Mouse (Mus musculus) heart, postnatal 14 days (tissue): ENCODE data around the gene Fitm2. TPM values are rescaled to one million over a fixed set of nuclear protein-coding genes. Genes with fewer than 3 reads are reported as not detected.
A peak's percentile ranks its signal among the peaks of the same experiment; 100 is the strongest.

Experiments used
- DNase-seq, 2 experiments: peaks; one replicate each; pipeline ENCODE4 v3.0.0; 2021 to 2022
- intact Hi-C: fragments of 180-260 bp; cut with DNase I; formaldehyde crosslinking; loops from one replicate; pipeline ENCODE4 v1.15.1; 2025
- long read RNA-seq, 2 experiments: library from polyadenylated mRNA; stranded (forward); transcript quantifications; one replicate each; pipeline ENCODE4 v2.0.0; 2021
- total RNA-seq, 2 experiments: library from RNA; stranded (reverse); gene quantifications; 2 replicates each; pipeline ENCODE4 v1.2.3; 2021

Fitm2 gene
- 100 to 1,000 TPM; 145 to 152 TPM for total RNA-seq
- long read RNA-seq, experiment 1, transcript Fitm2-201 (2 exons, 3,967 nt), result major isoform, 75 of 155 reads
- long read RNA-seq, experiment 1, partial matches to known transcripts, result 6 of 155 reads
- long read RNA-seq, experiment 1, other reads (novel, unspliced or antisense), result 74 of 155 reads
- long read RNA-seq, experiment 2, transcript Fitm2-201 (2 exons, 3,967 nt), result major isoform, 61 of 155 reads
- long read RNA-seq, experiment 2, partial matches to known transcripts, result 2 of 155 reads
- long read RNA-seq, experiment 2, other reads (novel, unspliced or antisense), result 92 of 155 reads

DNA sequence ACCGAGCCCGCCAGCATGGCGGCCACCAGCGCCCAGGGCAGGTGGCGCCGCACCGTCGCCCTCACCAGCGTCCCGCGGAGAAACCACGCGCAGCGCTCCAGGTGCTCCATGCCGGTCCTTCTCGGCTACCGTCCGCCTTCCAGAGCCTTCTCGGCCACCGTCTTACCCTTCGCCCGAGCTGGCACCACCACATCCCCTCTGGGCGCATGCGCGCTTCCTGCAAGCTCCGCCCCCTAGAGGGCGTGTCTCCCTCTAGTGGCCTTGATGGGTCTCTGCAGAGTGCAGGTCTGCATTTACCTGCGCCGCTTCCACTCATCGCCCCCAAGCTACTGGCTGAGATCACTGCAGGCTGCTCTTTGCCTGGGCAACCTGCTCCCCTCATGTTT is at the start of gene Fitm2:
Gene Fitm2 (minus strand): TSS at position 164 of the 386 bp plus-strand sequence.
- intact Hi-C loops, result loop anchor here (1.0 to 2.0 kb wide), 2 partner anchors 18 to 52 kb away; no protein-coding TSS in a partner anchor
- DNase-seq, result peak; percentile 91 to 95

DNA sequence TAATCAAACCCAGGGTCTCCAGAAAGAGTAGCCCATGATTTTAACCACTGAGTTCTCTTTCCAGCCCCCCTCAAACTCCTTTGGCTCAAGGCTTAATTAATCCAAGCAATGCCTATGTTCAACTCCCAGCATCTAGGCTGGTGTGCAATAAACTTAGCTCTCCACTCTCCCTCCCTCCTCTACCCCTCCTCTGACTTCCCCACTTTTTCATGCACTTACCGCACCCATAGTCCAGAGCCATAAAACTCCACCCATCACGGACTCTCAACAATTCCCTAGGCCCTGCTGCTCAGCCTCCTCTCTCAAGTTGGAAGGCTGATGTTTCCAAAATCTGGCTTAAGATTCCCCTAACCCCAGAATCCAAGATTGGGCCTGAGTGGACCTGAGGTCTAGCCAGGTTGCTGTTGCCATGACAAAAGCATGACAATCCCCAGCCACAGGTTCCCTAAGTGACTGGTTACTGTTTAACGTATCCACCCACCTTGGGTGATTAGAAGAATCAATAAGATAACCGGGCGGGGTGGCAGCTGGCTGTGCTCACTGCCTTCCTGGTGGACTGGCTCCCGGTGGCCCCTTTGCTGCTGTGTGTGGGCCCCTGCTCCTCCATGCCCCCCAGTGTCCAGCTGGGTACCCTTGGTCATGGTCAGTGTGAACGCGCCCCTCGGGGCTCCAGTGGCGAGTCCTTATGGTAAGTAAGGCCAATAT is 34.0 kb upstream of the Fitm2 start, which contains the start of gene Hnf4a:
Gene Hnf4a (plus strand): TSS at position 509 of the 705 bp plus-strand sequence.
- no peak for DNase-seq
- intact Hi-C loops, result no loop called here

DNA sequence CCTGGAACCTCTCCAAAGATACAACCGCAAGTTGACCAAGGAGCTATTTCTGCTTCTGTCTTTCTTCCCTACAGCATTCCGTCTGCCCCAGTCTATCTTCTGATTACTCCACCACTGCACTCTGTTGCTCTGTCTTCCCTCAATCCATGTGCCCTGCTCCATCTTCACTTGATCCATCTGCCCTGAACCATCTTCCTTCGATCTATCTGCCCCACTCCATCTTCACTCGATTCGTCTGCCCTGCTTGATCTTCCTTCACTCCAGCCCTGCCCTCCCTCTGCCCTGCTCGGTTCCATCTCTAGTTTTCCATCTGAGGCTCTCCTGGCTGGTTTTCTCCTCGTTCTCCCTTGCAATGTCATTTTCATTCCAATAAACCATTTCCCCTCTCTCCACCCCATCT is 30.8 kb upstream of the Fitm2 start:
- DNase-seq, result no peak
- intact Hi-C loops, result no loop called here

DNA sequence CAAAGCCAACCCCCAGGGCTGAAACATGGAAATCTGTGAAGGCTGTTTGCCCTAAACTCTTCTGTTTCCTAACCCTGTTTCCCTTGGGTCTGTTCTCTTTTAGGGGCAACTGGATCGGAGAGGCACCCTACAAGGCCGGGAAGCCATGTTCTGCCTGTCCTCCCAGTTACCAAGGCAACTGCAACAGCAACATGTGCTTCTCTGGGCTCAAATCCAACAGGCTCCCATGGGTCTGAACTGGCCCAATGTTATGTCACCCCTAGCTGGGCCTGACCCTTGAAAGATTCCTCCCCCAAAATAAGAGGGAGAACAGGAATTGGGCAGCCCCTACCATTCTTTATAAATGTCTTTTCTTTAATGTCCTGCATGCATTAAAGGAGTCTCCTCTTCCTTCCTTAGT is 29.8 kb upstream of the Fitm2 start:
- intact Hi-C loops, result no loop called here
- DNase-seq, result peak; percentile 14 to 49

DNA sequence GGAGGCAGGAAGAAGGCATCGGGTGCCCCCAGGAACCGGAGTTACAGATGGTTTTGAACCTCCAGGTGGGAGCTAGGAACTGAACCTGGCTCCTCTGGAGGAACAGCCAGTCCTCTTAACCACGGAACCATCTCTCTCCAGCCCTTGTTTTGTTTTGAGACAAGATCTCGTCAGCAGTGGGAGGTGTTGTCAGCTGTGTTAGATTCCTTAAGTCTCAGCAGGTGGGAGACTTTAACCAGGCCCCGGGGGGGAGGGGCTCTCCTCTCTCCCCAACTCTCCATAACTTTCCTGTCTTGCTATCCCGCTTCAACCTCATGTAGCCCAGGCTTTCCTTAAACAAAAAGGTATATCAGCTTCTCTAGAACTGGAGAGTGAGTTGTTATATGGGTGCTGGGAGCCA is 22.0 kb upstream of the Fitm2 start:
- DNase-seq, result no peak
- intact Hi-C loops, result no loop called here

DNA sequence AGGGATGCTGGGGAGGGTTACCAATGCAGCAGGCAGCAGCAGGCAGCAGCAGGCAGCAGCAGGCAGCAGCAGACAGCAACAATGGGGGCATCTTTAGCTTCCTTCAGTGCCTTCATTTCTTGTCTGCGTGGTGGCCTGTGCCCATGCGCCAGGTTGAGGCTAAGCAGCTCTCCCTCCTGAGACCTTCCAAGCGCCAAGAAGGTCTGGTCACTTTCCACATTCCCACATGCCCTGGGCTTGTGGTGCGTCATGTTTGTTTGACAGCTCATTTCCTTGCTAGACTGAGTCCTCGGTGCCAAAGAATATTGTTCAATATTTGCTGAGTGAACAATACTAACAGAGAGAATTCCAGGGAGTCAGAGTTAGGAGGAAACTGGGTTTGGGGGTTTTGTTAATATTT is 21.5 kb upstream of the Fitm2 start:
- no peak for DNase-seq
- intact Hi-C loops, result no loop called here

DNA sequence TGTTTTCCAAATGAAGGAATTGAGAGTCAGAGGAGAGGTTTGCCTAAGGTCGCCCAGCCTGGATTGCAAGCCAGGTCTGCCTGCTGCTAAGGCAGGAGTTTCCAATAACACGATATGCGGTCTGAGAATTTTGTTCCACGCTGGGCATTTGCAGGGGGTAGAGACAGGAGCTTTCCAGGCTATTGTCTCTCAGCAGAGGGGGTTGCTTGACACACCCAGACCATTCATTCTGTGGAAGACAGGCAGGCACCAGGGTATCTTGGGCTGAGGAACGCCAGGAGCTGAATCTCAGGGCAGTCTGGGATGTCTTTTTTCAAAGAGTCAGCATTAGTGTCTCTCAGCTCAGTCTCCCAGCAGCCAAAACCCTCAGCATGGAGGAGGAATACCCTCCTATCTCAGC is 20.6 kb upstream of the Fitm2 start:
- intact Hi-C loops, result no loop called here
- no peak for DNase-seq

DNA sequence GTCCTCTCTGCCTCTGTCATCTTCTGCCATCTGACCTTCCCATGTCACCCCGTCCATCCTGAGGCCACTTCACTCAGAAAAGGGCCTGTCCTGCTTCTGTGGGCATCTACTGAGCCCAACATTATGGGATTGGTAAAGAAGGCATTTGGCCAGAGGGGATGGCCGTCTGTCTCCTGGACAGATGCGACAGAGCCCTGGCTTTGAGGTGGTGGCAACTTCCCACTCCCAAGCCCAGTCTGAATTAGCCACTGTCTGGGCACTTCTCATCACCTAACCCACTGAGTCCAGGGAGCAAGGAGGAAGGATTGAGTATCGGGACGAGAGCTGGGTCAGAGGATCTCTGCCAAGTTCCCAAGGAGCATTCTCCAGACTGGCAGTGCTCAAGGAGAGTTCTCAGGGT is 19.6 kb upstream of the Fitm2 start, which contains the start of gene R3hdml:
Gene R3hdml (plus strand): TSS at position 301 of the 400 bp plus-strand sequence.
- intact Hi-C loops, result no loop called here
- no peak for DNase-seq

DNA sequence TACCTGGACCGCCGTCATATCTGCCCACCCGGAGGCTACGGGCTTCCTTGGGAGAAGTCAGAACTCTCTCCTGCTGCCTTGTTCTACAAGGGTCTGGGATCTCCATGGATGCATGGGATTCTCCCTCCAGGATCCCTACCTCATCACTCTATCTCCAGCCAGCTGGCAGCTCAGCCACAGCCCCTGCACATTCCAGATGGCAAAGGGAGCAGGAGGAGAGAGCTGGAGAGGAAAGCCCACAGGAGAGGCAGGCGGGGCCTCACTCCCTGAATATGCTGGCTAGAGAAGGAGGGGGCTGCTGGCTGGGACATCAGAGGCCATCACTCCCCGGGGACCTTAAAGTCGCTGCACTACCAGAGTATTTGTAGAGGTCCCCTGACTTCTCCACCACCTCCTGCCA is 18.9 kb upstream of the Fitm2 start:
- no peak for DNase-seq
- intact Hi-C loops, result no loop called here

DNA sequence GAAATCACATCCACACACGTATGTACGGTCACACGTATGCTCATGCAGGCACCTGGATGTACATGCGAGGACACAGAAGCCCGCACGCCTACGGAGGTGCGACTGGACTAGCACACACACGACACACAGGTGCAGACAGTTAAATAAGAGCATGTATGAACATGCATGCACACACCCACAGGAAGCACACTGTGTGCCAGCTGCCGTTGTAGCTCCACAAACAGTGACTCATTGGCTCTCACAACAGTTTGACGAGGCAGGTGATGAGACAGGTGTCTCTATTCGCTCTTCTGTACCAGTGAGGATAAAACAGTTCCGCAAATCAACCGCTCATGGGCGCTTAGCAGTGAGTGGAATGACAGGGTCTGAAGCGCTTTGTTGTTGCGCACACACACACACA is 18.2 kb upstream of the Fitm2 start:
- no peak for DNase-seq
- intact Hi-C loops, result no loop called here

DNA sequence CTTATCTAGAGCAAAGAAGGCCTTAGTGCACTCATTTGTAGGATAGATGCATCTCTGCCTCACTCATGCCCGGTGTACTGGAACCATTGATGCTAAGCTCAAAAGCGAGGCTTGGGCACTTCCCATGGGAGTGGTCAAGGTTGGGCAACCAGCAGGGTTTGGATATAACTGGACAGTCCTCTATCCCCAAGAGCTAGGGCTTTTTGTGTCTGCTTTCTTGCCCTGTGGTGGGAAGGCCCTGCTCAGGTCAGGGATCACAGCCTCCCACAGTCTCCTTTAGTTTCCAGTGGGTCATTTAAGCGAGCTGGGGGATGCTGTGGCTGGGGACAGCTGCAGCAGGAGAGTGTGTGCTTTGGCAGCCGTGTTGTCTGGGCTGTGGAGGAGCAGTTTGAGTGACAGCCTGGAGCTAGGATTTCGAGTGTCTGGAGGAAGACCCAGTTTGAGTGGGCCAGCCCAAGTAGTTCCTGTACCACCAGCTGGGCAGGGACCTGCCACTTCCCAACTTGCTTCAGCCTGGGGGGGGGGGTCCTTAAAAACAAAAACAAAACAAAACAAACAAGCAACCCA is 17.4 kb upstream of the Fitm2 start:
- DNase-seq, result no peak
- intact Hi-C loops, result no loop called here

DNA sequence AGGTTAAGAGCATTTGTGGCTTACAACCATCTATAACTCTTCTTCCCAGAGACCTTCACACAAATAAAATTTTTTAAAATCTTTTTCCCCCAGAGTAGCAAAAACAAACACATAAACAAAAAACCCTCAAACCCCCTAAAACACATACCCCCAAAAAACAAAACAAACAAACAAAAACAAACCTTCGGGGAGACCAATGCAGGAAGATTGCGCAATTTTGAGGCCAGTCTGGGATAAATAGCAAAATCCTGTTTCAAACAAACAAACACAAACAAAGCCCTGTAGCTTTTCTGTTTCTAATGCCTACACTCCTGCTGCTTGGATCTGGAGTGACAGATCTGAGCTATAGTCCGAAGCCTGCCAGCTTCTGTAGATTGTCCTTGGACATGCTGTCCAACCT is 14.9 kb upstream of the Fitm2 start:
- DNase-seq, result no peak
- intact Hi-C loops, result no loop called here

DNA sequence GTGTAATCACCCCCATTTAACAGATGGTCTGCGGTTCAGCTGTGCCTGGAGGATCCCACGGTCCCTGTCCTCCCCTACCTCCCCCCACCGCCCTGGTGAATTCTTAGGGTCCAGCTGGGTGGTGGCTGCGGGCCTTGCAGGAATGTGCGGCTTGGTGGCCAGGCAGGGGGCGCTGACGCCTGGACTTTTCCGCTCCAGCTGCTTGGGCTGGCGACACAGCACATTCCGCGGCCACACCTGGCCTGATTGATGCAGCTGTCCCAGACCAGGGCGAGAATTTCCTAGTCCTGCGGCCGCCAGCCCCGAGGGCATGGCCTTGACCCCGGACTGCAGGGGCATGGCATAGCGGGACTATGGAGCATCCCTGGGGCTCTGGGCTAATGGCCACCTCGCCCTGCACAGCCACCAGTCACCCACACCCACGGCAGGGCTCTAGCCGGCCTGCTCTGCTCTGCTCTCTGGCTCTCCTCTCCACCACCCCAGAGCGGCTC is 9.2 kb upstream of the Fitm2 start:
- no peak for DNase-seq
- intact Hi-C loops, result no loop called here

DNA sequence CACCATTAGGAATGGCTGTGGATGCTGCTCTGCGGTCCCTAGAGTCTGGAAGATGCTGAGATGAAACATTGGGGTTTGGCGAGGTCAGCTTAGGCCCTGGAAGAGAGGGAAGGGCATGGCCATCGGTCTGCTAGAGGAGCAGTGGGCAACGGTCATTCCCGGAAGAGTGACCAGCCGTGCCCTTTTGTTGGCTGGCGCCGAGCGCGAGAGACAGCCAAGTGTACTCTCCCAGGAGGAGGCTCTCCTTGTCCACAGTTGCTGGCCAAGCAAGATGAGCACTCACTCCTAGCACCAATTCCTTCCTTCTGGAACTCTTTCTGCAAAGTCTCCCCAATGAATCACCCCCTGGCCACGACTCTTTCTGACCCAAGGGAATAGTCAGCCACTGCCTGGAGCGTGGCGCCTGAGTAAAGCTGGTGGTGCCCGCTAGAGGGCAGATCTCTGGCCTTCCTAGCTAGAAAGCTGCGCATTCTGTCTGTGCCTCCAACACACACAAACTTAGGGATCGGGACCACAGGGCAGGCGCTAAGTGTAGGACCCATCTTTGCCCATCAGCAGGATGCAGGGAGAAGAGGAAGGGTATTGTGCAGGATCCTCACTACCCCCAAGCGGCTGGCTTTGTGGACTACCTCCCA is 7.9 kb upstream of the Fitm2 start:
- intact Hi-C loops, result no loop called here

DNA sequence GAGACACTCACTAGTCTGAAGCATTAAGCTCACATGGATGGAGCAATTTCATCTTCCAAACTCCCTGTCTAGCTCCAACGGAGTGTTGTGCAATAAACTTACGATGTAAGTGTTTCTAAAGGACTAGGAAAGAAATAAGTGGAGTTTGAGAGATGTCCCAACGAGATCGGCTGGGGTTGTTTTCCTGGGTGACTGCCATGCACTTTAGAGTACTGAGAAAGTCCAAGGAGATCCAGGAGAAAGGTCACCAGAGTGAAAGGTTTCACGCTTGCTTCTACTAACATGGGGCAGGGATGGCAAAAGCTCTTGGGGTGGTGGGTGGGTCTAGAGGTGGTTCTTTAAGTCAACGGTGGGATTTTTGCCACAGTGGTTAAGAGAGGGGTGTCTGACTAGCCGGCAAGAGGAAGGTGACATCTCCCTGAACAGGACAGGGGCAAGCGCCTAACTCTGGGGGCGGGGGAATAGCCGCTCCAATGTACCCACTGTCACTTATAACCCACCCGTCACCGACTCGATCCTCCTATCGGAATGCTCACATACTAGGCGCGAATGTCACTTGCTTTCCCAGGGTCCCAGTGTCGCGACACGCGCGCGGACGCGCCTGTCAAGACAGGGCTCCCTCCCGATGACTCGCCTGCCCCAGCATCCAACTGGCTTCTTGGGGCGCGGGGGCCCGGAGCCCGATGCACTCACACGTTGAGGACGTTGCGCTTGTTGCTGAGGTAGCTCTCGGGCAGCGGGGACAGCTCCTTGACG is 541 bp downstream of the Fitm2 start:
- DNase-seq, result peak; percentile 17 to 23
- intact Hi-C loops, result loop anchor here (1.0 to 2.0 kb wide), 2 partner anchors 18 to 51 kb away; no protein-coding TSS in a partner anchor

More for the DNA sequence above, 7.9 kb upstream of the Fitm2 start:
- DNase-seq, result no peak

DNA sequence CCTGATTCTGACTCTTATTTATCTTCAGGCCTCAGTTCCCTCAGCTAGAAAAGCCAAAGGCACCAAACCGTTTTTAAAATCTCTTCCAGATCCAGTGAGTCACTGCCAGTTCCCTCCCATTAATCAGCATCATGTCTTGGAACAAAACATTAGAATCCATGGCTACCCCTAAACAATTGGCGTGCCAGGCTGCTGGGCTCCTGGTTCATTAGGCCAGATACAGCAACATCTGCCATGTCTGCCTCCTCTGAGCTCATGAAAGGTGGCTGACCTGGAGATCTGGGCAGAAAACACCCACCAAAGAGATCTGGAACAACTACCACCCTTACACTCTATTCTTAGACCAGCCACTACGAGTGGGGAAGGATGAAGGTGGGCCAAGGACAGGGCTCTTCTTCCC is 1.3 kb downstream of the Fitm2 start:
- intact Hi-C loops, result no loop called here
- DNase-seq, result peak; percentile 31 to 52

DNA sequence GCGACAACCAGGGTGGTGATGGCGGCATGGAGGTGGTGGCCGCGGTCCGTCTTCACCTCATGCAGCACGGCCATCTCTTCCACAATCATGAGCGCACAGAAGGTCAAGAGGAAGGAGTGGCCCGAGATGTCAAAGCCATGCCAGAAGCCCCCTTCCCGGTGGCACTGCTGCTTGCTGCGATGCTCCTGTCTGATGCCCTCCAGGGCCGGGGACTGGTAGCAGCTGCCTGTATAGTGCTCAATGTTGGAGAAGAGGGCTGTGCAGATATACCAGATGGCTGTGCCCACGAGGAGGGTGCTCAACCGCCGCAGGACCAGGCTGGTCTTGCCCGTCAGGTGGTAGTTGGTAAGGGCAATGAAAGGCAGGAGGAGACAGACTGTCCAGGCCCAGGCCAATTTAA is 2.7 kb downstream of the Fitm2 start:
- no peak for DNase-seq
- intact Hi-C loops, result no loop called here

DNA sequence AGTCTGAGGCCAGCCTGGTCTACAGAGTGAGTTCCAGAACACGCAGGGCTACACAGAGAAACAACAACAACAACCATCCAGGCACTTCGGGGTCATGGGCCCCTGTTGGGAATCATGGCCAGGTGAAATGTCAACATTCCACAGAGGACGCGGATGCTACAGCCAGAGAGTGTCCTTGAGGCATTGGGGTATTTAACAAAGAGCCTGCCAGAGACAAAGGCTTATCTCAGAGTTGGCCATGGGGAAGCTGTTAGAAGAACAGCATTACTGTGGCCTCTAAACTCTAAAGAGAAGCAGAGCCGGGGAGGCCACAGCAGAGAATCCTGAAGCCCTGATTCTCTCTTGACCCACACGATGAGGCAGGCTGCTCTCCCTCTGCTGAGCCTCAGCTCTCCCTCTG is 3.6 kb downstream of the Fitm2 start:
- DNase-seq, result no peak
- intact Hi-C loops, result no loop called here

DNA sequence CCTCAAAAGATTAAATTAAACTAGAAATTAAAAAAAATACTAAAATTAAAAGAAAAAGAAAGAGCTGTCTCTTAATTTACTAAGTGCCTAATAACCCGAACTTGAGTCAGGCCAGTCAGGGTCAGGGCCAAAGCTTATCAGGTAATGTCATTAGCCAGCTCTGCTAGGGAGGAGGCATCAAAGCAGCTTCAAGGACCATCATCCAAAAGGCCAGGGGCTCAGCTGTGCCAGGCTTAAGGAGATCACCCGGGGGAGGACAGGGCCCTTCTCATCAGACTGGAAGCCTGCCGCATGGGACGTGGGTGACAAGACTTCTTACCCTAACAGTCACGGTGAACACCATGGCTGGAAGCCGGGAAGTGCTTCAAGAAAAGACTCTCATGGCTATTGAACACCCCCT is 4.8 kb downstream of the Fitm2 start:
- intact Hi-C loops, result no loop called here
- no peak for DNase-seq

DNA sequence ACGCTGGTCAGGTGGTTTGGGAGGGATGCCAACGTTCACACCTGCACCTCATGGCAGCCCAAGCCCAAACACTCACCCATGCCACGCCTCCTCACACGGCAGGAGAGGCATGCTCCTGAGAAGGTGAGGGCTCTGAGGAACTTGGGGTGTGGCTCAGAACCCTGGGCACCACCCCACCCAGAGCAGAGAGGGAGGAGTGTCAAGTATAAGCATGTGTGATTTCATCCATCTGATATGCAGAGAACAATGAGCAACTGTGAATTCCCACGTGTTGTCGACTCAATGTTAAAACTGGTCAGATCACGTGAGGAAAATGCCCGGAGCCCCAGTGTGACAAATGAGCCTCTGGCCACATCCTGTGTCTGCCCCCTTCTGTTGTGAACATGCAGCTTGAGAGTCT is 5.7 kb downstream of the Fitm2 start:
- intact Hi-C loops, result no loop called here
- no peak for DNase-seq
